Mouse (Mus musculus): ENCODE results near the gene Tlk1.

- TF ChIP-seq CTCF (conservative IDR thresholded peaks at IDR 0.05; ENCODE audit: low read length): no peak
- no peak for TF ChIP-seq POU5F1 (IDR thresholded peaks at IDR 0.05; ENCODE audit: borderline replicate concordance, low read length)
- TF ChIP-seq NANOG (IDR thresholded peaks at IDR 0.05; ENCODE audit: borderline replicate concordance, low read length): no peak
Measured at GRCm38 (mm10) chr2:70784447-70784846, 41.1 kb downstream of the Tlk1 start.

Data from E14TG2a.4 (cell line).